Mouse (Mus musculus) urinary bladder, postnatal 4 days (tissue): ENCODE measurements at regions not wholly inside any gene's neighbourhood (a gene's known extent, or its start where the extent isn't known, plus 50 kb on each side); places are given as distances from the start of the nearest gene placed in this dataset.
"Not testable (repeated sequence)": the region's sequence is repeated elsewhere in the genome, so short reads cannot be mapped to it uniquely, and the experiment has no call there.

ENCODE experiments used
- DNase-seq, 2 experiments: peaks; one replicate each; pipeline ENCODE4 v3.0.0; 2021 to 2022; ENCODE audit warnings: low spot score in 2 of 2

DNA sequence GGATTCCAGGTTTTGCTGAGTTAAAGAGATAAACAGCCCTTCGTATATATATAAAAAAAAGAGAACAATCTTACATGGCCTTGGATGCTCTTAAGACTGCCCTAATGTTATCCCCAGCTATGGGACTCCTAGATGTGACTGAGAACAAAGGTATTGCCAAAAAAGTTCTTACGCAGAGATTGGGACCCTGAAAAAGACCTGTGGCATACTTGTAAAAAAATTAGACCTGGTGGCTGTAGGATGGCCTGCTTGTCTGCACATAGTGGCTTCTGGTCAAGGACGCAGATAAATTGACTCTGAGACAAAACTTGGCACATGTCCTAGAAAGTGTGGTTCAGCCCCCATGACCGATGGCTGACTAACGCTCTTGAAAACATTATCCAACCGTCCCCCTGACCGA lies 283.1 kb downstream of the Mtrr start:
- DNase-seq, result not testable (repeated sequence)

DNA sequence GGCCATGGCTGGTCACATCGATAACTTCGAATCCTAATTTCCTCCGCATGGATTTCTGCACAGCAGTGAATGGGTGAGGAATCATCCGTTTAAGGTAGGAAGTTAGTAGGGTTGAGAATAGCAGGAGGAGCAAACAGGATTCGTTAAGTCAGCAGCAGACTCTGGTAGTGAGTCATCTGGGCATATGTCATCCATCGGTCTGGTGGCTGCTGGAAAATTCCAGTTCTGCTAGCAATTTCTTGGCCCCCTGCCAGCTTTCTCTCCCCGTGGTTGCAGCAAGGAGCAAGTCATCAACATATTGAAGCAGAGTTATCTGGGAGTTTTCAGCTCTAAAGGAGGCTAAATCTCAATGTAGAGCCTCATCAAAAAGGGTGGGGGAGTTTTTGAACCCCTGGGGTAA lies 323.7 kb downstream of the Mtrr start:
- DNase-seq, result peak in 1 of 2 experiments; percentile 57
